8 mouse cellular contexts compared by ENCODE assay signal in genomic region chr13:95221882-95222568, GRCm38 (mm10). TPM values are rescaled to one million over a fixed set of nuclear protein-coding genes. Genes with fewer than 3 reads are reported as not detected.
DNase-seq lines count a peak whose midpoint lies in the region; ATAC-seq and TF ChIP-seq lines count a peak whose summit lies in the region.

No protein-coding gene starts in this region.

- no peak for TF ChIP-seq CTCF in cortical plate, adult 2 months (IDR thresholded peaks at IDR 0.05; ENCODE audit: extremely low read depth, insufficient read depth, low read length)

- peak; percentile 18; the same call in 1 of the 2 replicates for TF ChIP-seq POLR2A in cortical plate, adult 2 months (IDR thresholded peaks at IDR 0.05; ENCODE audit: extremely low read depth, insufficient read depth, low read length)

- H3K9ac ChIP-seq in kidney, embryonic 15.5 days: peak overlapping the region; percentile 59
- peak overlapping the region; percentile 80 for H3K9ac ChIP-seq in hindbrain, embryonic 13.5 days
- H3K9ac ChIP-seq in liver, embryonic 15.5 days: no peak overlapping the region

- peaks cover 15% of the 10 kb centered on the region for H3K4me1 ChIP-seq in kidney, embryonic 15.5 days
- no peaks in the 10 kb centered on the region; the same call in 1 of the 2 replicates for H3K4me1 ChIP-seq in cortical plate, adult 2 months (ENCODE audit: control insufficient read depth, insufficient read depth, low read length)
- peaks cover 17% of the 10 kb centered on the region for H3K4me1 ChIP-seq in hindbrain, embryonic 13.5 days (replicated peaks)
- H3K4me1 ChIP-seq in liver, embryonic 15.5 days (replicated peaks): 0 out of 2 replicates have a peak, but pooled peaks cover 2% of the 10 kb centered on the region

- DNase-seq in kidney, adult 18-20 months: no peak
- peak; percentile 14 for DNase-seq in right cerebral cortex, postnatal 4 days
- no peak for DNase-seq in cerebellum, postnatal 14 days
- DNase-seq in cerebellum, postnatal 4 days (ENCODE audit: low spot score in 2 of 2): no peak

- peaks cover 41% of the 10 kb centered on the region for H3K27me3 ChIP-seq in kidney, embryonic 15.5 days
- H3K27me3 ChIP-seq in hindbrain, embryonic 13.5 days: peaks cover 29% of the 10 kb centered on the region
- peaks cover 50% of the 10 kb centered on the region for H3K27me3 ChIP-seq in liver, embryonic 15.5 days

- 0 out of 2 replicates have a peak, but pooled peaks have one; percentile 10 for ATAC-seq in kidney, embryonic 15.5 days (replicated peaks; ENCODE audit: low FRiP score)
- ATAC-seq in hindbrain, embryonic 13.5 days (ENCODE audit: low FRiP score): 0 out of 2 replicates have a peak, but pooled peaks have one; percentile 15
- ATAC-seq in liver, embryonic 15.5 days (ENCODE audit: insufficient read depth): no peak

- peak overlapping the region; percentile 99 for H3K4me2 ChIP-seq in kidney, embryonic 15.5 days
- peak overlapping the region; percentile 97 for H3K4me2 ChIP-seq in hindbrain, embryonic 13.5 days
- peak overlapping the region; percentile 65 for H3K4me2 ChIP-seq in liver, embryonic 15.5 days

- H3K9me3 ChIP-seq in kidney, embryonic 15.5 days (replicated peaks): no peaks in the 10 kb centered on the region
- H3K9me3 ChIP-seq in hindbrain, embryonic 13.5 days: no peaks in the 10 kb centered on the region
- no peaks in the 10 kb centered on the region for H3K9me3 ChIP-seq in liver, embryonic 15.5 days (replicated peaks)

- no peak overlapping the region for H3K27ac ChIP-seq in kidney, embryonic 15.5 days
- peak overlapping the region; percentile 94 for H3K27ac ChIP-seq in cortical plate, adult 2 months (ENCODE audit: insufficient read depth, low read length)
- H3K27ac ChIP-seq in hindbrain, embryonic 13.5 days: no peak overlapping the region
- no peak overlapping the region for H3K27ac ChIP-seq in liver, embryonic 15.5 days (replicated peaks)

- no peaks in the 10 kb centered on the region for H3K36me3 ChIP-seq in kidney, embryonic 15.5 days
- no peaks in the 10 kb centered on the region for H3K36me3 ChIP-seq in hindbrain, embryonic 13.5 days
- H3K36me3 ChIP-seq in liver, embryonic 15.5 days (replicated peaks): no peaks in the 10 kb centered on the region

- H3K4me3 ChIP-seq in kidney, embryonic 15.5 days (replicated peaks): peak overlapping the region; percentile 73
- H3K4me3 ChIP-seq in cortical plate, adult 2 months (ENCODE audit: insufficient read depth, low read length): peak overlapping the region; percentile 82
- H3K4me3 ChIP-seq in hindbrain, embryonic 13.5 days: peak overlapping the region; percentile 80
- H3K4me3 ChIP-seq in liver, embryonic 15.5 days (replicated peaks): peak overlapping the region; percentile 49

- WGBS in kidney, embryonic 15.5 days: 2% methylated on average over 24 of the region's 24 CpGs
- WGBS in hindbrain, embryonic 13.5 days: 2% methylated on average over 24 of the region's 24 CpGs
- WGBS in liver, embryonic 15.5 days (ENCODE audit: insufficient replicate concordance): 6% methylated on average over 24 of the region's 24 CpGs

RNA-seq across cellular contexts. Expression of gene Pde8b, which starts 28.1 kb away (rescaled TPM):
- polyA plus RNA-seq in kidney, embryonic 15.5 days (2015; fragmentation: Nextera tagmentation; extraction: Ambion mirVana): 10.2 and 11.7 TPM in 2 replicates
- polyA plus RNA-seq in cortical plate, adult 2 months (2012; rRNA removed): 88.4 and 95.9 TPM in 2 replicates
- 5.8 and 6.2 TPM in 2 replicates for polyA plus RNA-seq in hindbrain, embryonic 13.5 days (2015; fragmentation: Nextera tagmentation; extraction: Ambion mirVana)
- polyA plus RNA-seq in liver, embryonic 15.5 days (2015; fragmentation: Nextera tagmentation; extraction: Ambion mirVana): 0.55 and 0.78 TPM in 2 replicates
